Comparison of ENCODE assay signal across 44 mouse cellular contexts in the genomic region with DNA sequence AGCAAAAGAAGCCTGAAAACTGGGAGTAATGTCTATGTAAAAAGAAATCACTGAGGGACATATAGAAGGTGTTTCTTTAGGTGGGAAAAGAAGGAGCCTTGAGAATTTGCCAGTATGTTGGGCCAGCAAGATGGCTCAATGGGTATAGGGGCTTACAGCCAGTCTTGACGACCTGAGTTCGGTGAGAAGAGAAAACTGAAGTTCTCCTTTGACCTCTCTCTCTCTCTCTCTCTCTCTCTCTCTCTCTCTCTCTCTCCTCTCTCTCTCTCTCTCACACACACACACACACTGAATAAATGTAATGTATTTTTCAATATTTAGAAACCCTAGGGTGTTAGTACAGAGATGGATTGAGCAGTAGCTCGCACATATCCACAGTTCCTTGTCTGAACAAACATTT. TPM values are rescaled to one million over a fixed set of nuclear protein-coding genes. Genes with fewer than 3 reads are reported as not detected.
"Had no signal": no experiment of that assay in that cellular context is flagged by ENCODE, and none has a peak within 500 bp of the region (broad histone marks: within the 10 kb centered on the region; RNA-seq: fewer than 3 reads in every experiment).

No protein-coding gene starts in this region.

- ATAC-seq: liver, embryonic 12.5 days; liver, postnatal 0 days; lung, postnatal 0 days had no signal

- H3K9ac ChIP-seq: limb, embryonic 12.5 days; limb, embryonic 13.5 days; limb, embryonic 15.5 days; liver, embryonic 13.5 days; liver, embryonic 14.5 days; liver, embryonic 15.5 days; liver, postnatal 0 days; lung, embryonic 14.5 days; lung, embryonic 15.5 days; midbrain, embryonic 12.5 days; midbrain, embryonic 13.5 days; midbrain, embryonic 15.5 days; neural tube, embryonic 12.5 days had no signal

- H3K27me3 ChIP-seq: limb, embryonic 12.5 days; limb, embryonic 13.5 days; limb, embryonic 15.5 days; liver, embryonic 12.5 days; liver, embryonic 13.5 days; liver, embryonic 15.5 days; lung, embryonic 15.5 days; midbrain, embryonic 15.5 days; neural tube, embryonic 12.5 days had no signal

- H3K4me2 ChIP-seq: midbrain, embryonic 11.5 days had no signal

- H3K4me3 ChIP-seq: limb, embryonic 12.5 days; limb, embryonic 15.5 days; midbrain, embryonic 13.5 days; midbrain, embryonic 15.5 days; neural tube, embryonic 12.5 days had no signal

- H3K9me3 ChIP-seq: limb, embryonic 10.5 days; limb, embryonic 12.5 days; limb, embryonic 13.5 days; limb, embryonic 15.5 days; liver, embryonic 12.5 days; liver, embryonic 13.5 days; liver, embryonic 15.5 days; lung, embryonic 15.5 days; midbrain, embryonic 10.5 days; midbrain, embryonic 12.5 days; midbrain, embryonic 13.5 days; midbrain, embryonic 15.5 days; neural tube, embryonic 12.5 days had no signal

- DNase-seq: left cerebral cortex, postnatal 4 days; liver; liver, embryonic 13.5 days; liver, postnatal 0 days; lung, adult 18-20 months; lung, adult 2 months; lung, postnatal 10 days; lung, postnatal 14 days; lung, postnatal 36 days; lung, postnatal 4 days had no signal

- H3K36me3 ChIP-seq: limb, embryonic 10.5 days; limb, embryonic 12.5 days; limb, embryonic 13.5 days; limb, embryonic 15.5 days; liver, embryonic 12.5 days; liver, embryonic 13.5 days; liver, embryonic 15.5 days; lung, embryonic 15.5 days; midbrain, embryonic 10.5 days; midbrain, embryonic 12.5 days; midbrain, embryonic 13.5 days; midbrain, embryonic 15.5 days; neural tube, embryonic 12.5 days had no signal

- H3K27ac ChIP-seq: limb, embryonic 10.5 days; limb, embryonic 12.5 days; limb, embryonic 13.5 days; limb, embryonic 15.5 days; liver, embryonic 13.5 days; liver, embryonic 14.5 days; liver, embryonic 15.5 days; lung, embryonic 15.5 days; macrophage; midbrain, embryonic 10.5 days; midbrain, embryonic 12.5 days; midbrain, embryonic 13.5 days; midbrain, embryonic 15.5 days; neural tube, embryonic 12.5 days had no signal

RNA-seq across cellular contexts. Expression of a gene that starts 0.9 kb away (rescaled TPM):
- total RNA-seq: left cerebral cortex, adult 8-10 months; left cerebral cortex, postnatal 10 days; left cerebral cortex, postnatal 14 days; left cerebral cortex, postnatal 36 days; left cerebral cortex, postnatal 4 days; liver, adult 2 months; megakaryocyte progenitor cell, adult 5-6 weeks; megakaryocyte, adult 5-6 weeks; megakaryocyte-erythroid progenitor cell, adult 5-6 weeks; midbrain, postnatal 0 days; monocyte, adult 5-6 weeks had no signal
- polyA plus RNA-seq: limb, embryonic 10.5 days; limb, embryonic 11.5 days; limb, embryonic 12.5 days; limb, embryonic 13.5 days; limb, embryonic 15.5 days; liver, adult 2 months; liver, embryonic 12.5 days; liver, embryonic 13.5 days; liver, embryonic 14.5 days; liver, embryonic 15.5 days; liver, embryonic 16.5 days; liver, postnatal 0 days; lung, adult 2 months; lung, embryonic 14.5 days; lung, embryonic 15.5 days; lung, embryonic 16.5 days; lung, postnatal 0 days; macrophage; midbrain, embryonic 10.5 days; midbrain, embryonic 11.5 days; midbrain, embryonic 12.5 days; midbrain, embryonic 13.5 days; midbrain, embryonic 14.5 days; midbrain, embryonic 15.5 days; midbrain, embryonic 16.5 days; midbrain, postnatal 0 days; myocyte; neural tube, embryonic 11.5 days; neural tube, embryonic 12.5 days had no signal

RNA-seq across cellular contexts. Expression of a gene that starts 3.7 kb away (rescaled TPM):
- total RNA-seq: left cerebral cortex, adult 8-10 months; left cerebral cortex, postnatal 10 days; left cerebral cortex, postnatal 36 days; left cerebral cortex, postnatal 4 days; liver, adult 2 months; megakaryocyte progenitor cell, adult 5-6 weeks; megakaryocyte-erythroid progenitor cell, adult 5-6 weeks; midbrain, postnatal 0 days; monocyte, adult 5-6 weeks had no signal
- polyA plus RNA-seq: liver, adult 2 months; liver, embryonic 16.5 days; liver, postnatal 0 days; myocyte had no signal
